Mouse (Mus musculus) CD4-positive, CD25-positive, alpha-beta regulatory T cell, adult 2 months (primary cell): ENCODE measurements around the gene Ccsap.

Experiments used
- DNase-seq: peaks from one replicate; pipeline ENCODE4 v3.0.0-alpha.2; 2012; ENCODE audit warnings: low read depth, low spot score

The Ccsap gene

GRCm38 (mm10) chr8:123805718-123806373 is 54.2 kb downstream of the Ccsap start, which contains the start of gene Rab4a:
Gene Rab4a (plus strand): TSS chr8:123805985.
- peak; percentile 66 for DNase-seq

GRCm38 (mm10) chr8:123805209-123805717 is 54.7 kb downstream of the Ccsap start:
- no peak for DNase-seq

GRCm38 (mm10) chr8:123804586-123804985 is 55.4 kb downstream of the Ccsap start:
- no peak for DNase-seq

- no peak for DNase-seq
These were observed 56.4 kb downstream of the Ccsap start for GRCm38 (mm10) chr8:123803639-123804038.

GRCm38 (mm10) chr8:123801538-123801937 is 58.5 kb downstream of the Ccsap start:
- DNase-seq, result no peak

GRCm38 (mm10) chr8:123800867-123801266 is 59.1 kb downstream of the Ccsap start:
- no peak for DNase-seq

GRCm38 (mm10) chr8:123799885-123800284 is 60.1 kb downstream of the Ccsap start:
- no peak for DNase-seq

GRCm38 (mm10) chr8:123799434-123799833 is 60.6 kb downstream of the Ccsap start:
- DNase-seq, result no peak

GRCm38 (mm10) chr8:123797928-123798327 is 62.1 kb downstream of the Ccsap start:
- DNase-seq, result peak; percentile 43

- DNase-seq, result peak; percentile 18
These were observed 63.3 kb downstream of the Ccsap start for GRCm38 (mm10) chr8:123796758-123797157.

GRCm38 (mm10) chr8:123794766-123795165 is 65.2 kb downstream of the Ccsap start:
- DNase-seq, result no peak

- no peak for DNase-seq
These were observed 66.1 kb downstream of the Ccsap start for GRCm38 (mm10) chr8:123793900-123794299.

- DNase-seq, result no peak
These were observed 68.2 kb downstream of the Ccsap start for GRCm38 (mm10) chr8:123791845-123792225.

- DNase-seq, result no peak
These were observed 68.7 kb downstream of the Ccsap start for GRCm38 (mm10) chr8:123791101-123791844.
